Mouse (Mus musculus) erythroblast, embryonic 14.5 days (primary cell): ENCODE measurements around the gene AC170998.1.

Experiments used
- GATA1 ChIP-seq: IDR thresholded peaks from 2 replicates; pipeline ENCODE4 v1.6.1; 2012; ENCODE audit warnings: low read length, inconsistent platforms, mixed read lengths
- TAL1 ChIP-seq: IDR thresholded peaks from 3 replicates; pipeline ENCODE4 v1.6.1; 2012; ENCODE audit warnings: low read length, inconsistent platforms, mixed read lengths

DNA sequence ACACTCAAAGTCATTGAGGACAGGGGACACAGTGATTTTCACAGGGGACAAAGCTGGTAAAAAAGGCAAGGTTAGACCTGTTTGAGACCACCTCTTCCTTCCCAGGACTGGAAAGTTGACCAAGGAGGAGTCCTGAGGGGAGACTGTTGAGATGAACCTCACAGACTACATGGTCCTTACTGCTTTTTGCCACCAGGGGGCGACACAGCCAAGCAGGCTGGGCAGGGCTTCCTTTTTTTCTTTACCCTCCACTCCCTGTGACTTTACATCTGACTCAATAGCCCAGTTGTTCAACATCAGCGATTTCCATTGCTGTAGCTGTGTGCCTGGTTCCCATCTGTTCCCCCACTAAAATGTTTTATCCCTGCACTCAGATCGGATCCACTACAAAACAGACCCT, 36.0 kb downstream of the AC170998.1 start:
- TF ChIP-seq TAL1 (no peak), GATA1 (no peak)
